Mouse (Mus musculus) limb, embryonic 14.5 days (tissue): Measurements from ENCODE around the gene Panx3. TPM values are rescaled to one million over a fixed set of nuclear protein-coding genes. Genes with fewer than 3 reads are reported as not detected.

Source experiments
- ATAC-seq: fragments of 200-750 bp; cut with Nextera tagmentation; 2 replicates; pipeline ENCODE4 v1.8.0; 2017; ENCODE audit warnings: low read depth, moderate number of reproducible peaks, moderate TSS enrichment; ENCODE audit not compliant: low FRiP score
- DNase-seq: peaks from one replicate; pipeline ENCODE4 v3.0.0-alpha.2; 2015; ENCODE audit warnings: low spot score
- H3K27ac ChIP-seq: fragments of 300-500 bp; sonication (generic); replicated peaks from 2 replicates; pipeline ENCODE4 v1.5.1; 2014; ENCODE audit warnings: low read depth, mild to moderate bottlenecking, low read length, moderate library complexity, mixed read lengths
- H3K27me3 ChIP-seq: fragments of 300-500 bp; sonication (generic); 2 replicates; pipeline ENCODE4 v1.6.1; 2014; ENCODE audit warnings: low read length, mixed read lengths; ENCODE audit not compliant: control insufficient read depth, insufficient read depth
- H3K36me3 ChIP-seq: fragments of 300-500 bp; sonication (generic); 2 replicates; pipeline ENCODE4 v1.6.1; 2014; ENCODE audit warnings: mild to moderate bottlenecking, low read length, moderate library complexity, mixed read lengths; ENCODE audit not compliant: control insufficient read depth, insufficient read depth
- H3K4me1 ChIP-seq: fragments of 300-500 bp; sonication (generic); 2 replicates; pipeline ENCODE4 v1.6.1; 2014; ENCODE audit warnings: antibody characterized with exemption, low read length, mixed read lengths; ENCODE audit not compliant: control insufficient read depth, insufficient read depth
- H3K4me2 ChIP-seq: fragments of 300-500 bp; sonication (generic); replicated peaks from 2 replicates; pipeline ENCODE4 v1.6.1; 2014; ENCODE audit warnings: low read depth, mild to moderate bottlenecking, low read length, moderate library complexity; ENCODE audit not compliant: severe bottlenecking
- H3K4me3 ChIP-seq: fragments of 300-500 bp; sonication (generic); replicated peaks from 2 replicates; pipeline ENCODE4 v1.5.1; 2014; ENCODE audit warnings: low read length
- H3K9ac ChIP-seq: fragments of 300-500 bp; sonication (generic); 2 replicates; pipeline ENCODE4 v1.6.1; 2014; ENCODE audit warnings: mild to moderate bottlenecking, low read depth, low read length, moderate library complexity; ENCODE audit not compliant: severe bottlenecking
- H3K9me3 ChIP-seq: fragments of 300-500 bp; sonication (generic); 2 replicates; pipeline ENCODE4 v1.6.1; 2016; ENCODE audit warnings: low read length; ENCODE audit not compliant: control insufficient read depth
- POLR2A ChIP-seq: fragments of 200-500 bp; IDR thresholded peaks from 2 replicates; pipeline ENCODE4 v1.8.0; 2012; ENCODE audit warnings: inconsistent platforms, mild to moderate bottlenecking, moderate library complexity, borderline replicate concordance; ENCODE audit not compliant: insufficient read depth, insufficient read length; ENCODE audit errors: extremely low read depth
- WGBS: fragments of 180-500 bp; shearing (Covaris S2); extraction: QIAGEN DNeasy Blood & Tissue Kit; methylation state at CpG from one replicate; pipeline ENCODE4 v1.1.7; 2014; 5-methylcytosine and 5-hydroxymethylcytosine counted together
- polyA plus RNA-seq, 2 experiments: library from polyadenylated mRNA; depleted of rRNA in 1 of 2; stranded (reverse) in 1 of 2; unstranded in 1 of 2; fragments of >200 nt; fragmentation: Nextera tagmentation in 1 of 2; extraction: Ambion mirVana in 1 of 2; gene quantifications; 2 replicates each; pipeline versions ENCODE4 v1.2.1 to v1.2.3; 2012 to 2014

Panx3 gene
- polyA plus RNA-seq, 2 experiments = 15.9 to 37.4 TPM

GRCm38 (mm10) chr9:37681123-37681522, 12.1 kb upstream of the Panx3 start:
- Histone ChIP-seq H3K4me2 (no peak overlapping the region), H3K27me3 (no peaks in the 10 kb centered on the region), H3K4me3 (no peak overlapping the region), H3K4me1 (no peaks in the 10 kb centered on the region), H3K9ac (no peak overlapping the region), H3K9me3 (no peaks in the 10 kb centered on the region), H3K36me3 (no peaks in the 10 kb centered on the region), H3K27ac (no peak overlapping the region)
- no peak for TF ChIP-seq POLR2A
- WGBS = 87% methylated on average over 1 of the region's 1 CpGs
- ATAC-seq = no peak
- no peak for DNase-seq

DNA sequence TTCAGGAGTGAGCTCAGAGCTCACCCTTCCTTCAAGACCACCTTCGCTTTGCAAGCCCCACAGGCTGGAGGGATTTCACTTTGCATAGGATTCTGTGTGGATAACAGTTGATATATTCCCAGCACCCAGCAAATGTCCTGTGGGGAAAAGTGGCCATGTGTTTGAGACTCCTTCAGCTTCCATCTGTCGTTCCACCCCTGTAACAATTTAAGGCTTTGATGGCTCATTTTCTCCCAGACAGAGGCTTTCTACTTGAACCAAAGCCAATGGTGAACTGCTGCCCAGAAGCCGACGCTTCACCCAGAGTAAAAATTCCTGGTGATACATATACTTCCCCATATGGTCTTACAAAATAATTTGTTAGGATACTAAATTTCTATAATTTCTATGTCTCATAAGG, 6.3 kb upstream of the Panx3 start:
- H3K9me3 ChIP-seq = no peaks in the 10 kb centered on the region
- H3K36me3 ChIP-seq = no peaks in the 10 kb centered on the region
- no peaks in the 10 kb centered on the region for H3K4me1 ChIP-seq
- WGBS = 74% methylated on average over 4 of the region's 4 CpGs
- DNase-seq = no peak
- no peak overlapping the region for H3K4me2 ChIP-seq
- H3K4me3 ChIP-seq = no peak overlapping the region
- no peak for ATAC-seq
- H3K27me3 ChIP-seq = no peaks in the 10 kb centered on the region
- TF ChIP-seq POLR2A = no peak
- no peak overlapping the region for H3K9ac ChIP-seq
- H3K27ac ChIP-seq = no peak overlapping the region

DNA sequence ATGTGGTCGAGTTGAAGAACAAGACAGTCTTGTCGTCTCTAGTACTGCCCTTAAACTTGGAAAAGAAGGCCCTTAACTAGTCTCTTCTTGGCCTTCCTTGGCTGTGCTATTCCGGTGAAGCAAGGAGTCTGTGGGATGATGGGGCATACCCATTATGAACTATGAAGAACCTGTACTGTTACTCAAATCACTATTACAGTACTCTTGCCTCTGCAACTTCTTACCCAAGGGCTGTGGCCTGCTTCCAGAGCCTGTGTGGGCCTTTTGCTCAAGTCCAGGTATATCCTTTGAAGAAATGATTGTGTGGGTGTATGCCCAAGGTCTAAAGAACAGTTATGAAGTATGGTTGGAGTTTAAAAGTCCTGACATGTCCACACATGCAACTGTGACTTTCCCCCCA, 1.2 kb upstream of the Panx3 start:
- no peak for TF ChIP-seq POLR2A
- no peak for DNase-seq
- 89% methylated on average over 3 of the region's 3 CpGs for WGBS
- Histone ChIP-seq H3K36me3 (no peaks in the 10 kb centered on the region), H3K4me1 (0 out of 2 replicates have a peak, but pooled peaks cover 5% of the 10 kb centered on the region), H3K27me3 (no peaks in the 10 kb centered on the region), H3K4me3 (no peak overlapping the region), H3K9me3 (no peaks in the 10 kb centered on the region), H3K4me2 (no peak overlapping the region), H3K27ac (no peak overlapping the region; the same call in 1 of the 2 replicates), H3K9ac (no peak overlapping the region)
- no peak for ATAC-seq

DNA sequence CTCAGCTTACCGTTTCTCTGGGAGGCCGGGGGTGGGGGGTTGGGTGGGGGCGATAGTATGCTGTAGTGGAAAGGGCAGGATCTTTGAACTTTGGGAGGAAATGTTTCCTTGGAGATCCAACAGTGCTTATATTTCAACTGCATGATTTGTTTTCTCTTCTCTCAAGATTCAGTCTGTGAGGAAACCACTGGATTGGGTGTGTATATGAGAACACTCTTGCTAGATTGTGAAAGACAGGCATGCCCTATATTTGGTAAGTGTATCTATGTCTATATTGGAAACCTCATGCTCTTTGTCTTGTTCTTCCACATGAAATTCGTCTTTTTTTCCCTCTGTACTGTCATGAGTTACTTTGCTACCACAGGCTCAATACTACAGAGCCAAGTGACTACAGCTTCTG, 643 bp upstream of the Panx3 start:
- Histone ChIP-seq H3K4me3 (no peak overlapping the region), H3K9ac (no peak overlapping the region), H3K27me3 (no peaks in the 10 kb centered on the region), H3K36me3 (no peaks in the 10 kb centered on the region), H3K4me2 (no peak overlapping the region), H3K27ac (no peak overlapping the region; the same call in 1 of the 2 replicates), H3K4me1 (0 out of 2 replicates have a peak, but pooled peaks cover 5% of the 10 kb centered on the region), H3K9me3 (no peaks in the 10 kb centered on the region)
- 68% methylated on average over 4 of the region's 4 CpGs for WGBS
- ATAC-seq (no peak), DNase-seq (no peak)
- TF ChIP-seq POLR2A = no peak

- H3K27ac ChIP-seq = no peak overlapping the region
- no peak overlapping the region for H3K4me2 ChIP-seq
- DNase-seq = no peak
- 0 out of 2 replicates have a peak, but pooled peaks cover 5% of the 10 kb centered on the region for H3K4me1 ChIP-seq
- ATAC-seq = no peak
- H3K9ac ChIP-seq = no peak overlapping the region
- H3K4me3 ChIP-seq = no peak overlapping the region
- no peaks in the 10 kb centered on the region for H3K36me3 ChIP-seq
- H3K9me3 ChIP-seq = no peaks in the 10 kb centered on the region
- no peaks in the 10 kb centered on the region for H3K27me3 ChIP-seq
- TF ChIP-seq POLR2A = no peak
- 74% methylated on average over 7 of the region's 7 CpGs for WGBS
Observed at GRCm38 (mm10) chr9:37666045-37666444, 3.0 kb downstream of the Panx3 start.

DNA sequence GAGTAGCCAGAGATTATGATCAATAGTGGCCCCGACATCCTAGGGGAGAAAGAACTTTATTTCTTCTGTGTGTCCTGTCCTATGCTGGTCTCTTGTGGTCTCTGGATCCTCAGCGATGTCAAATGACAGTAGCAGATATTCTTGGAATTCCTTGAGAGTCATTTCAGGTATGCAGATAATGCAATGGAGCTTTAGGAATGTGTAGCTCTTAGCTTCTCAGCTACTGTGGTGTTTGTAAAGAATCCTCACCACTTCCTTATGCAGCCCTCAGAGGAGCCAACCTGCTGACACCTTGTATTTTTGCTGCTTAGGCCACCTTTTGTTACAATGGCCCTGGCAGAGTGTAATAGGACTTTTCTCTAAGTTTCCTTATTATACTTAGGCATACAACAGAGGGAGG, 4.4 kb downstream of the Panx3 start:
- no peak overlapping the region for H3K27ac ChIP-seq
- TF ChIP-seq POLR2A = no peak
- DNase-seq (no peak), ATAC-seq (no peak)
- H3K9ac ChIP-seq = no peak overlapping the region
- WGBS = 89% methylated on average over 2 of the region's 2 CpGs
- no peaks in the 10 kb centered on the region for H3K9me3 ChIP-seq
- H3K4me1 ChIP-seq = 0 out of 2 replicates have a peak, but pooled peaks cover 5% of the 10 kb centered on the region
- H3K4me3 ChIP-seq = no peak overlapping the region
- H3K27me3 ChIP-seq = no peaks in the 10 kb centered on the region
- no peaks in the 10 kb centered on the region for H3K36me3 ChIP-seq
- H3K4me2 ChIP-seq = no peak overlapping the region
